Mouse (Mus musculus) heart, adult 9 months (tissue): ENCODE measurements around the gene Zmiz1.
A peak's percentile ranks its signal among the peaks of the same experiment; 100 is the strongest.

Experiments
- DNase-seq, 2 experiments: peaks; one replicate each; pipeline ENCODE4 v3.0.0; 2022; ENCODE audit warnings: low spot score in 2 of 2

Zmiz1 gene

GRCm38 (mm10) chr14:25611815-25612698 is 153.1 kb downstream of the Zmiz1 start:
- DNase-seq, result no peak

- DNase-seq, result no peak
These were observed 155.1 kb downstream of the Zmiz1 start for GRCm38 (mm10) chr14:25613942-25614575.

GRCm38 (mm10) chr14:25614684-25615083 is 155.7 kb downstream of the Zmiz1 start:
- DNase-seq, result peak in 1 of 2 experiments; percentile 66

GRCm38 (mm10) chr14:25615602-25616001 is 156.6 kb downstream of the Zmiz1 start:
- no peak for DNase-seq

- DNase-seq, result no peak
These were observed 157.2 kb downstream of the Zmiz1 start for GRCm38 (mm10) chr14:25616009-25616723.

GRCm38 (mm10) chr14:25617264-25617663 is 158.3 kb downstream of the Zmiz1 start:
- DNase-seq, result no peak

- no peak for DNase-seq
These were observed 160.2 kb downstream of the Zmiz1 start for GRCm38 (mm10) chr14:25619066-25619762.

GRCm38 (mm10) chr14:25620766-25621165 is 161.8 kb downstream of the Zmiz1 start:
- no peak for DNase-seq

- DNase-seq, result no peak
These were observed 164.7 kb downstream of the Zmiz1 start for GRCm38 (mm10) chr14:25623698-25624097.

- peak in 1 of 2 experiments; percentile 49 for DNase-seq
These were observed 165.7 kb downstream of the Zmiz1 start for GRCm38 (mm10) chr14:25624659-25625058.

- DNase-seq, result no peak
These were observed 168.7 kb downstream of the Zmiz1 start for GRCm38 (mm10) chr14:25627599-25628255.

GRCm38 (mm10) chr14:25628448-25629099 is 169.6 kb downstream of the Zmiz1 start:
- no peak for DNase-seq

- peak; percentile 71 to 72 for DNase-seq
These were observed 171.1 kb downstream of the Zmiz1 start for GRCm38 (mm10) chr14:25629866-25630606.

- DNase-seq, result no peak
These were observed 171.8 kb downstream of the Zmiz1 start for GRCm38 (mm10) chr14:25630647-25631409.

- no peak for DNase-seq
These were observed 172.5 kb downstream of the Zmiz1 start for GRCm38 (mm10) chr14:25631481-25631880.

- DNase-seq, result peak; percentile 49 to 61
These were observed 174.7 kb downstream of the Zmiz1 start for GRCm38 (mm10) chr14:25633539-25634300.

GRCm38 (mm10) chr14:25634328-25634727 is 175.3 kb downstream of the Zmiz1 start:
- peak; percentile 53 to 57 for DNase-seq

- DNase-seq, result no peak
These were observed 176.8 kb downstream of the Zmiz1 start for GRCm38 (mm10) chr14:25635746-25636145.
